Mouse (Mus musculus) cerebellum, adult 18-20 months (tissue): ENCODE measurements around the gene Slc50a1.
A peak's percentile ranks its signal among the peaks of the same experiment; 100 is the strongest.

ENCODE experiments used
- DNase-seq, 2 experiments: peaks; one replicate each; pipeline ENCODE4 v3.0.0; 2021

The Slc50a1 gene

DNA sequence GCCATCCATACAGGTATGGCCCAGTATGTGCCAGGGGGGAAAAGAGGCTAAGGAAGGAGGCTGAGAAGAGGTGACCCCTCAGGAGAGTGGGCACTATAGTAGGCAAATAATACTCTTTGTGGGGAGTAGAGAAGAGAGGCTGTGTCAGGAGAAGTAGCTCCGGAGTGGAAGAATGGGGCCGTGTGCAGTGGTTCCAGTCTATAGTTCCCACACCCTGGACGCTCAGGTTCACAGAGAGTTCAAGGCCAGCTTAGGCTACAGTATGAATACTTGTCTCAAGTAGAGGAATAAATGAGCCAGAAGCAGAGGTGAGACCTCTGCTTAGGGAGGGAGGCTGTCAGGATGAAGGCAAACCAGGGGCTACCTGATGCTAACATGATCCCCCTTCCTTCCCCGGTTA lies 41.1 kb downstream of the Slc50a1 start:
- no peak for DNase-seq

DNA sequence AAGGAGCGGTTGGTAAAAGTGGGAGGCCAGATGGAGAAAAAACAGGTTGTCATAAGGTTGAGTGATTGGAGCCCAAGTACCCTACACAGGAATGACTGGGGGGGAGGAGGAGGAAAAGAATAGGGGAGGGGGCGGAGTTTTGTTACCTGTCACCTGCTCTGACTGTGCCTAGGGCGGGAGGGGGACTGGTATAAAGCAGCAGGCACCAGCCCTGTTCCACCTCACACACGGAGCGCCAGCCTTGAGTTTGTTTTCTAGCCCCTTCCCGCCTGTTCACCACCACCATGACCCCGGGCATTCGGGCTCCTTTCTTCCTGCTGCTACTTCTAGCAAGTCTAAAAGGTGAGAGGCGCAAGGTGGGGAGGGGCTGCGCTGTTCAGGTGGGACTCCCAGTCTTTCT lies 41.5 kb downstream of the Slc50a1 start, which contains the start of gene Muc1:
Gene Muc1 (plus strand): TSS at position 222 of the 400 bp plus-strand sequence.
- DNase-seq = no peak

DNA sequence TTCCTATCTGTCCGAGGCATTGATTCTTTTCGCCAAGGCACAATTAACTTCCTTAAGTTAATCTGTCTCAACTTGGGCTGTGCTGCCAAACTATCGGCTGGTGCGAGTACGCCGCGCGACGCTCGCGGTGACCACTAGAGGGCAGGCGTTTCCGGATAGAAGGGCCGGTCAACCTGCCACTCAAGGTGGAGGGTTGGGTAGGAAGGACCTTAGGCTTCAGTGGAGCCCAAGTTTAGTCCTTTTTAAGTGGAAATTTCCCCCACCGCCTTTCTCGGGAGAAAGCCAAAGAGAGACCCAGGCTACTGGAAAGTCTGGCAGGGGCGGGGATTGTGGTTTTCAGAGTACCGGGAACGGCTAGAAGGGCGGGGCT lies 42.2 kb downstream of the Slc50a1 start:
- peak; percentile 86 to 89 for DNase-seq

DNA sequence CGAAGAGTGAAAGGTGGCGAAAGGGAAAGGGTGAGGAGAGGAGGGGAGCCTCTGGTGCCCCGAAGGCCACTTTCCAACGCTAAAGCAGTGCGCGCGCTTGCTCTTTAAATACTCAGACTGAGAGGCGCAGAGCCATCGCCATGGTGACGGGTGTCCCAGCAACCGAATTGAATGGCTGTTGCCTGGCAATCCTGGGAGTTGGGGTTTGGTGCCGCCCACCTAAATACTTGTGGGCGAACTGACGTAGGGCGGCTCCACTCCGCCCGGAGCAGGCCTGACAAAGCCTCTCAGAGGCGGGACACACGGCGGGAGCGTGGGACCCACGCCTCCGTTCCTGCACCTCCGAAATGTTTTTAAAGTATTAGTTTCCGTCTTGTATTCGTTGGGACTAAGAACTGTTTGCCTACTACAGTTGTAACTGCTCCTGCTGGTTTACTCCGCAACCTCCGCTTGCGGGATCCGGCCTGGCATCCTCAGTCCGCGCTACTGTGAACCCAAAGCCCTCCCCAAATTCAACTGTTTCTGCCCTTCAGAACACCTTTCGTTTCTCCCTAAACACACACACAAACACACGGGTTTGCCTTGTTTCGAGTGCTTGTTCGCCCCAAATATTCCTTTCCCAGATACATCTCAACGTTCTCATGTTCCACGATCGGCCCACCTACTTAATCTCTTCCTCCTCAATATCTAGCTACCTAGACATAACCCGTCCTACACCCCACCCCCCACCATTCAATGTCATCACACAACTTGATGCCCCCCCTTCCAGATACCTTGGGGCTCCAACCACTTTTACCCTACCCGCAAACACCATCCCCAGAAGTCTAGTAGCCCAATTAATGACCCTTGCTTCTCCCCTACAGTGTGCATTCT lies 42.8 kb downstream of the Slc50a1 start:
- DNase-seq = peak; percentile 39 to 48

DNA sequence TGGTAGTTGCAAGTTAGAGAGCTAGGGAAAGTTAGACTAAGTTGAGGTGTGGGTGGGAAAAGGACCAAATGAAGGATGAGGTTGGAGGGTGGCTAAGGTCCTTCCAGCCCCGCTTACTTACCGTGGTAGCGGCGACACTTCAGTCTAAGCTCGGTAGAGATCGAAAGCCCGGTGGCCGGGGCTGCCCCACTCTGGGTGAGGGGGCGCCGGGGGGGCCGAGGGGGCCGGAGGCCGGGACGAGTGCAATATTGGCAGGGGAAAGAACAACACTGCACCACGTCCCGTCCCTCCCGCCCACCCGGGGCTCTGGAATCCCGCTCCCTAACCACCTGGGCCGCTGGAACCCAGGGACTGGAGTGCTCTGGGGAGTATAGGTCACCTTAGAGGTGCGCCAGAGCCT lies 43.5 kb downstream of the Slc50a1 start, which contains the start of gene Mtx1:
Gene Mtx1 (minus strand): TSS at position 189 of the 400 bp plus-strand sequence.
- no peak for DNase-seq

GRCm38 (mm10) chr3:89226361-89226760 lies 44.0 kb downstream of the Slc50a1 start:
- DNase-seq = no peak

DNA sequence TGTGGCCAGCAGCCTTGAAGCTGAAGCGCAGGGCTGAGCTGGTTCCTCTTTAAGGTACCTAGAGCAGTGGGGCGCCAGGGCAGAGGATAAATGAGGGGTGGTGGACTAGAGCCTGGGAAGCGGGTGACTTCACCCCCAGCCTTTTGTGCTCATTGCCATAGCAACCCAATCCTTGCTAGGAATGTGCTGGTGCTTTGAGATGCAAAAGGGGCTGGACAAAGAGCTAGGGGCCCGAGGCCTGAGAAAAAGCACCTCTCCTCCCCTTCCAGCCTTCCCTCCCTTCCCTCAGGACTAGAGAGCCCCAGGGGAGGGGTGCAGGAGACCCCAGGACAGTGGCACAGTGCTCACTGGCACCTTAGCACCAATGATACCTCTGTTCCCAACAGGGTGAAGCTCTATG lies 44.5 kb downstream of the Slc50a1 start:
- no peak for DNase-seq

GRCm38 (mm10) chr3:89225321-89225815 lies 45.0 kb downstream of the Slc50a1 start:
- no peak for DNase-seq

DNA sequence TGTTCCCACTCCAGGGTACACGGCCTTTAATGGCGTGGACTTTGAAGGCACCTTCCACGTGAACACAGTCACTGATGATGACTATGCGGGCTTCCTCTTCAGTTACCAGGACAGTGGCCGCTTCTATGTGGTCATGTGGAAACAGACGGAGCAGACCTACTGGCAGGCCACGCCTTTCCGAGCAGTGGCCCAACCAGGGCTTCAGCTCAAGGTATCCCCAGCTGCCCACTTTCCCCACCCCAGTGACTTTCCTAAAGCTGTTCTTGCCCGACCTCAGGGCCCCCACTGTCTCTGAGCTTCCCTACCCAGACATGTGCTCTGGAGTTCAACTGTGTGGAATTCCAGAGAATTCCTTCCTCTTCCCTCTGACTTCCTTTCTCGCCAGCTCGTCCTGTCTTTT lies 45.6 kb downstream of the Slc50a1 start:
- no peak for DNase-seq

GRCm38 (mm10) chr3:89221167-89221566 lies 49.2 kb downstream of the Slc50a1 start:
- no peak for DNase-seq

DNA sequence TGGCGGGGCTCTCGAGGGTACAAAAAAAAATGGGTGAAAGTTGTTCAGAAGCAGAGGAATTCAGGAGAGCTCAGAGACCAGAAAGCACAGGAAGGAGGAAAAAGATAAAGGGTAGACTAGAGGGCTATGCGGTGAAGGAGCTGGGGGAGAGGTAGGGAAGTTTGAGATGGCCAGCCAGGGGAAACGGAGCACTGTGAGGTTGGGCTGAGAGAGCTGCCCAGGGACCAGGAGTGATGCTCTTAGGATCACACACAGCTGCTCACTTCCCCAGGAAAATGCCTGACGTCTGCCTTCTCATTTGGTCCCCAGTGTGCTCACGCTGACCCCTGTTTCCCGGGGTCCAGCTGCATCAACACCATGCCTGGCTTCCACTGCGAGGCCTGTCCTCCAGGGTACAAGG lies 50.8 kb downstream of the Slc50a1 start:
- DNase-seq = no peak

GRCm38 (mm10) chr3:89218271-89218670 lies 52.1 kb downstream of the Slc50a1 start:
- DNase-seq = no peak
